Mouse (Mus musculus) heart, embryonic 15.5 days (tissue): ENCODE results near the gene Dus1l. TPM values are rescaled to one million over a fixed set of nuclear protein-coding genes. Genes with fewer than 3 reads are reported as not detected.
"Not testable (repeated sequence)": the region's sequence is repeated elsewhere in the genome, so short reads cannot be mapped to it uniquely, and the experiment has no call there.

Source experiments
- ATAC-seq: fragments of 200-750 bp; cut with Nextera tagmentation; replicated peaks from 2 replicates; pipeline ENCODE4 v1.8.0; 2017; ENCODE audit warnings: low read depth, moderate TSS enrichment; ENCODE audit not compliant: insufficient number of reproducible peaks, insufficient read depth, low FRiP score
- H3K27ac ChIP-seq: fragments of 300-500 bp; sonication (generic); 2 replicates; pipeline ENCODE4 v1.5.1; 2015; ENCODE audit warnings: mild to moderate bottlenecking, inconsistent platforms
- H3K27me3 ChIP-seq: fragments of 300-500 bp; sonication (generic); 2 replicates; pipeline ENCODE4 v1.6.1; 2015; ENCODE audit warnings: inconsistent platforms
- H3K36me3 ChIP-seq: fragments of 300-500 bp; sonication (generic); 2 replicates; pipeline ENCODE4 v1.6.1; 2015; ENCODE audit warnings: mild to moderate bottlenecking, inconsistent platforms
- H3K4me1 ChIP-seq: fragments of 300-500 bp; sonication (generic); replicated peaks from 2 replicates; pipeline ENCODE4 v1.6.1; 2015; ENCODE audit warnings: inconsistent platforms
- H3K4me2 ChIP-seq: fragments of 300-500 bp; sonication (generic); 2 replicates; pipeline ENCODE4 v1.6.1; 2015; ENCODE audit warnings: inconsistent platforms, mild to moderate bottlenecking, moderate library complexity
- H3K4me3 ChIP-seq: fragments of 300-500 bp; sonication (generic); 2 replicates; pipeline ENCODE4 v1.5.1; 2015; ENCODE audit warnings: mild to moderate bottlenecking, inconsistent platforms
- H3K9ac ChIP-seq: fragments of 300-500 bp; sonication (generic); 2 replicates; pipeline ENCODE4 v1.6.1; 2015; ENCODE audit warnings: mild to moderate bottlenecking, inconsistent platforms
- H3K9me3 ChIP-seq: fragments of 300-500 bp; sonication (generic); replicated peaks from 2 replicates; pipeline ENCODE4 v1.6.1; 2016; ENCODE audit warnings: inconsistent platforms
- WGBS: fragments of 180-500 bp; shearing (Covaris S2); methylation state at CpG from one replicate; pipeline ENCODE4 v1.1.7; 2015; ENCODE audit warnings: mixed read lengths; 5-methylcytosine and 5-hydroxymethylcytosine counted together
- polyA plus RNA-seq: library from polyadenylated mRNA; unstranded; fragments of >200 nt; fragmentation: Nextera tagmentation; extraction: Ambion mirVana; gene quantifications from 2 replicates; pipeline ENCODE4 v1.2.1, GENCODE M21; 2015

Gene Dus1l
- polyA plus RNA-seq, result 36.9 and 50.0 TPM in 2 replicates

DNA sequence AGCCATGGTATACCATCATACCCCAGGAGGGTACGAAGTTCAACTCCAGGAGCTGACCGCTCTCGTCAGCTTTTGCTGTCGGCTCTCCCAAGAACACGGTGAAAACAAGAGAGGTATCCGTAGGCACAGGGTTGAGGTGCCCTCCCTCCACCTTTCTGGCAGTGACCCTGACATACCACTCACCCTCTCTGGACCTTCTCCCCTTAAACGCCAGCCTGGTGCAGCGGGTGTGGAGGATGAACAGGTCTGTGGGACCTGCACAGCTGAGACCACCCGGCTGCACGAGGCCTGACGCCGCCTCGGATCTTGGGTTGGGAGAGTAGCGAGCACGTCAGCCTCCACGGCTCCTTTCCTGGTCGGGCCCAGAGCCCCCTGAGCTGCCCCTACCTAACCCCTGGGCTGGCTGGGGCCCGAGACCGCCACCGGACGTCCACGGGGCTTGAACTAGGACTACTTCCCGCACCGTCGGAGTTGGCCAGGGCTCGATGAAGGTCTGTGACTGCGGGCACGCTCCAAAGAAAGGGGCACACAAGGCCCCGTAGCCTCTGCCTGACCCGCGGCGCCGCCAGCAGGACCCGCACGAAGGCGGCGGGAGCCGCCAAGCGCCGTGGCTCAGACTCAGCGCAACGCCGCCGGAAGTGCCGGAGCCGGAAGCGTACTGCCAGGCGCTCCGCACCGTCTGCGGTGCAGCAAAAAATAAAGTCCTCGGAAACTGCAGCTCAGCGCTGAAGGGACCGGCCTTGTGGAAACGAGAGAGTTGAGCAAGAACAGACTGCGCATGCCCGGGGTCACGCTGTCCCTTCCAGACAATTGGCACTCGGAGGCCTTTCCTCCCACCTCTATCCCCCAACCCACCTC, at the start of gene Dus1l:
TSS of gene Dus1l (minus strand) at position 648 of the 858 bp plus-strand sequence.
- peak within 1 kb of the TSS; percentile 88 for H3K27ac ChIP-seq
- H3K4me1 ChIP-seq, result peaks cover 28% of the 10 kb centered on the region
- no peaks in the 10 kb centered on the region for H3K9me3 ChIP-seq
- H3K4me2 ChIP-seq, result peak within 1 kb of the TSS; percentile 93
- ATAC-seq, result peak; percentile 87
- H3K36me3 ChIP-seq, result peaks cover 30% of the 10 kb centered on the region
- peak within 1 kb of the TSS; percentile 88 for H3K4me3 ChIP-seq
- H3K9ac ChIP-seq, result peak within 1 kb of the TSS; percentile 93
- no peaks in the 10 kb centered on the region for H3K27me3 ChIP-seq
- 2% methylated on average over 59 of the region's 59 CpGs for WGBS

- H3K9me3 ChIP-seq, result no peaks in the 10 kb centered on the region
- no peak overlapping the region for H3K27ac ChIP-seq
- H3K9ac ChIP-seq, result no peak overlapping the region
- H3K36me3 ChIP-seq, result no peaks in the 10 kb centered on the region
- no peak overlapping the region for H3K4me2 ChIP-seq
- H3K27me3 ChIP-seq, result no peaks in the 10 kb centered on the region
- no peak for ATAC-seq
- peaks cover 4% of the 10 kb centered on the region for H3K4me1 ChIP-seq
- 84% methylated on average over 4 of the region's 4 CpGs for WGBS
- no peak overlapping the region for H3K4me3 ChIP-seq
Measured at GRCm38 (mm10) chr11:120844329-120844728, 48.1 kb upstream of the Dus1l start.

- no peak overlapping the region for H3K9ac ChIP-seq
- peaks cover 18% of the 10 kb centered on the region for H3K4me1 ChIP-seq
- no peaks in the 10 kb centered on the region for H3K36me3 ChIP-seq
- peak overlapping the region; percentile 50 for H3K27ac ChIP-seq
- H3K4me3 ChIP-seq, result no peak overlapping the region
- no peak overlapping the region for H3K4me2 ChIP-seq
- no peaks in the 10 kb centered on the region for H3K27me3 ChIP-seq
- ATAC-seq, result peak; percentile 34; the same call in 1 of the 2 replicates
- WGBS, result 34% methylated on average over 8 of the region's 8 CpGs
- H3K9me3 ChIP-seq, result no peaks in the 10 kb centered on the region
Measured at GRCm38 (mm10) chr11:120833555-120834280, 37.5 kb upstream of the Dus1l start.

GRCm38 (mm10) chr11:120832962-120833361, 36.8 kb upstream of the Dus1l start:
- not testable (repeated sequence) for ATAC-seq, H3K9ac ChIP-seq, H3K9me3 ChIP-seq, H3K27me3 ChIP-seq, H3K4me2 ChIP-seq, H3K27ac ChIP-seq, H3K4me3 ChIP-seq, H3K36me3 ChIP-seq
- peaks cover 12% of the 10 kb centered on the region for H3K4me1 ChIP-seq
- WGBS, result 88% methylated on average over 5 of the region's 5 CpGs

- Histone ChIP-seq H3K4me3 (no peak overlapping the region), H3K9me3 (no peaks in the 10 kb centered on the region), H3K4me2 (no peak overlapping the region), H3K9ac (no peak overlapping the region), H3K36me3 (no peaks in the 10 kb centered on the region), H3K27me3 (no peaks in the 10 kb centered on the region), H3K4me1 (peaks cover 11% of the 10 kb centered on the region), H3K27ac (no peak overlapping the region)
- WGBS, result 82% methylated on average over 3 of the region's 3 CpGs
- no peak for ATAC-seq
Measured at GRCm38 (mm10) chr11:120831659-120832440, 35.6 kb upstream of the Dus1l start.

DNA sequence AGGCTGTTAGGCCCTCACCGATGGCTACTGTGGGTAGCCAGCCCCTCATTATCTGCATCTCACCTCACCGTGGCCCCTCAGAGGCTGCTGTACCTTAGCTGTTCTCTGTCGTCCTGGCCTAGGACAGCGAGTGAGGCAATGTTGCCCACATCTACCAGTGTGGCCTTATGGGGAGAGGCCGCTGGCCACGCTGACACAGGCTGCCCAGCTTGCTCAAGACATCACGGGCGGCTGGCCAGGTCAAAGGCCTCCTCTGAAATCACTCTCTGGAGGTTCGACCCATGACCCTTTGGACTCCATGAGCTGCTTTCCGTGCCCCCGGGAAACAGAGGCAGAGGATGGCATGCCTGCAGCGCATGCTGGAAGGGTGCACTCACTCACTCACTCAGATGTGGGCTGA, 34.5 kb upstream of the Dus1l start:
- Histone ChIP-seq H3K9me3 (no peaks in the 10 kb centered on the region), H3K27ac (no peak overlapping the region), H3K27me3 (no peaks in the 10 kb centered on the region), H3K4me3 (no peak overlapping the region), H3K9ac (no peak overlapping the region), H3K36me3 (no peaks in the 10 kb centered on the region), H3K4me1 (peaks cover 11% of the 10 kb centered on the region), H3K4me2 (no peak overlapping the region)
- ATAC-seq, result no peak
- 83% methylated on average over 12 of the region's 12 CpGs for WGBS

DNA sequence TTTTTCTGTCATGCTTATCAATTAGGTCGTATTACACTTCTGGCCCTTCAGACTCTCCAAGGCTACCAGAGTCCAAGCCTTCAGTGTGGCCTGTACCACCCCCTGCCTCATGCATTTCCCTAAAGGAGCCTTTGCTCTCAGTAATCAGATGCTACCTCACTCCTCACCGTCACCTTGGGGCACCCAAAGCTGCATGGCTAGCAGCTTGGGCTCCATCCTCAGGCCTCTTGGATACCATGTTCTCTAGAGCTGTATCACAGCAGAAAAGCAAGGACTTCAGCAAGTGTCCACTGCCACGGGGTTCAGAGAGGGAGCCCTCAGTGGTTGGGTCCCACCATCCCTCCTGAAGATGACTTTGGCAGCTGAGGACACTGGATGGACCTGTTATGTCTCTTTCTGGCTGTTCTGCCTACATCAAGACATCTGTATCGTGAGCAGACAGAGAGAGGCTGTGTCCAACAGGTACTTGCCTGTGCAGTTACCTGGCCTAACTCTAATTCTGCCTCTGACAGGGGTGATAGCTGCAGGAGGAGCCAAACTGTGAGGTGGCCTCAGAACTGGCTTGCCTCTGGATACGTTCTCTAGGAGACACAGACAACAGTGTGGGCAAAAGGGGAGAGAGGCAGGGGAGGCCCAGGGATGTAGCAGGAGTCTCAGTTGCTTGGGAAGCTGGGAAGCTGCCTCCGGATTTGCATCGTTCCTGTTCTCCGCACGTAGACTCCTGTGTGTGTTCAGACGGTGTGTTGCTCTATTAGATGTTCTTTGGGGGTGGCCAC, 33.7 kb upstream of the Dus1l start:
- Histone ChIP-seq H3K4me3 (no peak overlapping the region), H3K27me3 (no peaks in the 10 kb centered on the region), H3K9ac (no peak overlapping the region), H3K36me3 (no peaks in the 10 kb centered on the region), H3K4me1 (peaks cover 18% of the 10 kb centered on the region), H3K9me3 (no peaks in the 10 kb centered on the region), H3K4me2 (no peak overlapping the region), H3K27ac (no peak overlapping the region)
- ATAC-seq, result no peak
- 78% methylated on average over 10 of the region's 10 CpGs for WGBS

DNA sequence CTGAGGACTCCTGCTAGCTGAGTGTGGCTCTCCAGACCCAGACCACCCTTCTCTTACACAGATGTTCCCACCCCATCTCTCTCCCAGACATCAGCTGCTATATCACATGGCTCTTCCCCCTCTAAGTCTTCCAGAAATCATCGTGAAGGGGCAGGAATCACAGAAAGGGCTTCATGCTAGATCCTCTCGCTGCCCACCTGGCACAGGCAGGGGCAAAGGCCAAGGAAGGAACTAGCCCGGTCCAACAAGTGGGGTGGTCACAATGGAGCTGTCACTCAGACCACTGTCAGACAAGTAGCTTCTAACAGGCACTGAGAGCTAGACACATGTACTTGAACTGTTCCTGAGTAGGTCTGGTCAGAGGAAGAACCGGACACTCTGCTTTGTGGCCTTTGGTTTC, 32.2 kb upstream of the Dus1l start:
- H3K4me1 ChIP-seq, result peaks cover 11% of the 10 kb centered on the region
- no peaks in the 10 kb centered on the region for H3K9me3 ChIP-seq
- H3K27me3 ChIP-seq, result no peaks in the 10 kb centered on the region
- H3K27ac ChIP-seq, result no peak overlapping the region
- WGBS, result 68% methylated on average over 4 of the region's 4 CpGs
- H3K4me2 ChIP-seq, result no peak overlapping the region
- no peak for ATAC-seq
- H3K9ac ChIP-seq, result no peak overlapping the region
- H3K4me3 ChIP-seq, result no peak overlapping the region
- no peaks in the 10 kb centered on the region for H3K36me3 ChIP-seq

- Histone ChIP-seq H3K4me3 (no peak overlapping the region), H3K9ac (no peak overlapping the region), H3K9me3 (no peaks in the 10 kb centered on the region), H3K4me2 (no peak overlapping the region), H3K4me1 (peaks cover 27% of the 10 kb centered on the region), H3K27ac (no peak overlapping the region), H3K36me3 (no peaks in the 10 kb centered on the region), H3K27me3 (no peaks in the 10 kb centered on the region)
- ATAC-seq, result no peak
- WGBS, result 89% methylated on average over 8 of the region's 8 CpGs
Measured at GRCm38 (mm10) chr11:120826016-120826953, 30.1 kb upstream of the Dus1l start.
